Mouse (Mus musculus) embryonic facial prominence, embryonic 14.5 days (tissue): Measurements from ENCODE around the gene Slc35a1. TPM values are rescaled to one million over a fixed set of nuclear protein-coding genes. Genes with fewer than 3 reads are reported as not detected.

Experiments
- ATAC-seq: fragments of 200-750 bp; cut with Nextera tagmentation; 2 replicates; pipeline ENCODE4 v1.8.0; 2017; ENCODE audit warnings: low read depth, moderate number of reproducible peaks, moderate TSS enrichment
- DNase-seq: peaks from one replicate; pipeline ENCODE4 v3.0.0-alpha.2; 2015; ENCODE audit warnings: low spot score
- H3K27ac ChIP-seq: fragments of 300-500 bp; sonication (generic); replicated peaks from 2 replicates; pipeline ENCODE4 v1.5.1; 2014; ENCODE audit warnings: low read depth, mild to moderate bottlenecking, low read length, moderate library complexity
- H3K27me3 ChIP-seq: fragments of 300-500 bp; sonication (generic); replicated peaks from 2 replicates; pipeline ENCODE4 v1.6.1; 2014; ENCODE audit warnings: low read length; ENCODE audit not compliant: control insufficient read depth, insufficient read depth
- H3K36me3 ChIP-seq: fragments of 300-500 bp; sonication (generic); 2 replicates; pipeline ENCODE4 v1.6.1; 2014; ENCODE audit warnings: low read length, mixed read lengths; ENCODE audit not compliant: control insufficient read depth, insufficient read depth
- H3K4me1 ChIP-seq: fragments of 300-500 bp; sonication (generic); 2 replicates; pipeline ENCODE4 v1.6.1; 2014; ENCODE audit warnings: antibody characterized with exemption, low read length; ENCODE audit not compliant: control insufficient read depth, insufficient read depth
- H3K4me2 ChIP-seq: fragments of 300-500 bp; sonication (generic); 2 replicates; pipeline ENCODE4 v1.6.1; 2014; ENCODE audit warnings: low read depth, mild to moderate bottlenecking, low read length, moderate library complexity, mixed read lengths
- H3K4me3 ChIP-seq: fragments of 300-500 bp; sonication (generic); 2 replicates; pipeline ENCODE4 v1.5.1; 2014; ENCODE audit warnings: low read depth, mild to moderate bottlenecking, low read length
- H3K9ac ChIP-seq: fragments of 300-500 bp; sonication (generic); 2 replicates; pipeline ENCODE4 v1.6.1; 2014; ENCODE audit warnings: low read depth, mild to moderate bottlenecking, low read length, moderate library complexity, mixed read lengths
- H3K9me3 ChIP-seq: fragments of 300-500 bp; sonication (generic); 2 replicates; pipeline ENCODE4 v1.6.1; 2016; ENCODE audit warnings: low read length; ENCODE audit not compliant: control insufficient read depth
- WGBS: fragments of 180-500 bp; shearing (Covaris S2); extraction: QIAGEN DNeasy Blood & Tissue Kit; methylation state at CpG from one replicate; pipeline ENCODE4 v1.1.7; 2014; 5-methylcytosine and 5-hydroxymethylcytosine counted together
- polyA plus RNA-seq: library from polyadenylated mRNA; unstranded; fragments of >200 nt; fragmentation: Nextera tagmentation; extraction: Ambion mirVana; gene quantifications from 2 replicates; pipeline ENCODE4 v1.2.1, GENCODE M21; 2014

Gene Slc35a1
- polyA plus RNA-seq, 1 experiment from 2014 or later: 34.3 TPM

- Histone ChIP-seq H3K4me3 (peak overlapping the region; percentile 74), H3K9ac (peak overlapping the region; percentile 83), H3K27ac (peak overlapping the region; percentile 87; the same call in 1 of the 2 replicates), H3K4me2 (peak overlapping the region; percentile 85), H3K27me3 (no peaks in the 10 kb centered on the region), H3K4me1 (peaks cover 20% of the 10 kb centered on the region), H3K9me3 (no peaks in the 10 kb centered on the region), H3K36me3 (no peaks in the 10 kb centered on the region)
- under 1% methylated on average over 13 of the region's 13 CpGs for WGBS
- no peak for ATAC-seq
- DNase-seq: no peak
These were observed 71.9 kb downstream of the Slc35a1 start for GRCm38 (mm10) chr4:34615303-34615702.

- H3K9me3 ChIP-seq: no peaks in the 10 kb centered on the region
- H3K4me1 ChIP-seq: peaks cover 20% of the 10 kb centered on the region
- peak within 1 kb of the TSS; percentile 83 for H3K9ac ChIP-seq
- H3K4me2 ChIP-seq: peak within 1 kb of the TSS; percentile 85
- ATAC-seq: peak; percentile 99
- no peaks in the 10 kb centered on the region for H3K27me3 ChIP-seq
- WGBS: 0% methylated on average over 25 of the region's 42 CpGs
- peak within 1 kb of the TSS; percentile 74 for H3K4me3 ChIP-seq
- peak; percentile 95 for DNase-seq
- H3K36me3 ChIP-seq: peaks cover 3% of the 10 kb centered on the region; the same call in 1 of the 2 replicates
- peak within 1 kb of the TSS; percentile 87 for H3K27ac ChIP-seq
These were observed 72.6 kb downstream of the Slc35a1 start, which contains the start of the genes Orc3 and Rars2 for GRCm38 (mm10) chr4:34614630-34615094. Orc3 (minus strand) TSS chr4:34614944. Rars2 (plus strand) TSS chr4:34614957.

- peak overlapping the region; percentile 87; the same call in 1 of the 2 replicates for H3K27ac ChIP-seq
- ATAC-seq (no peak), DNase-seq (no peak)
- WGBS: 62% methylated on average over 6 of the region's 6 CpGs
- peaks cover 20% of the 10 kb centered on the region for H3K4me1 ChIP-seq
- H3K27me3 ChIP-seq: no peaks in the 10 kb centered on the region
- H3K36me3 ChIP-seq: peaks cover 8% of the 10 kb centered on the region; the same call in 1 of the 2 replicates
- peak overlapping the region; percentile 83 for H3K9ac ChIP-seq
- H3K9me3 ChIP-seq: no peaks in the 10 kb centered on the region
- H3K4me3 ChIP-seq: peak overlapping the region; percentile 74
- peak overlapping the region; percentile 85 for H3K4me2 ChIP-seq
These were observed 73.6 kb downstream of the Slc35a1 start for GRCm38 (mm10) chr4:34613571-34614145.

Other genes starting within 250 kb of the Slc35a1 start
- 55.0 and 56.0 TPM in 2 replicates for gene Akirin2, start 136.5 kb downstream of the Slc35a1 start, polyA plus RNA-seq
- gene Orc3, start 72.5 kb downstream of the Slc35a1 start, polyA plus RNA-seq: 82.5 and 94.7 TPM in 2 replicates
- 48.6 and 57.5 TPM in 2 replicates for gene Rars2, start 72.5 kb downstream of the Slc35a1 start, polyA plus RNA-seq
- 3.3 and 10.1 TPM in 2 replicates for gene Cfap206, start 42.8 kb upstream of the Slc35a1 start, polyA plus RNA-seq
- gene Gm136, start 68.8 kb upstream of the Slc35a1 start, polyA plus RNA-seq: not detected in 2 replicates
- gene Smim8, start 91.0 kb upstream of the Slc35a1 start, polyA plus RNA-seq: 47.3 and 52.7 TPM in 2 replicates
- gene Zfp292, start 195.5 kb upstream of the Slc35a1 start, polyA plus RNA-seq: 21.7 and 23.2 TPM in 2 replicates
- 5.6 and 6.1 TPM in 2 replicates for gene Cga, start 206.3 kb upstream of the Slc35a1 start, polyA plus RNA-seq